Mouse (Mus musculus) layer of hippocampus, adult 11-12 months (tissue): ENCODE results near the gene Camk2b.
A peak's percentile ranks its signal among the peaks of the same experiment; 100 is the strongest.
"Not testable (repeated sequence)": the region's sequence is repeated elsewhere in the genome, so short reads cannot be mapped to it uniquely, and the experiment has no call there.

Source experiments
- DNase-seq: peaks from one replicate; pipeline ENCODE4 v3.0.0; 2022; ENCODE audit warnings: low spot score

Gene Camk2b

GRCm38 (mm10) chr11:6013359-6013758, 52.8 kb downstream of the Camk2b start:
- no peak for DNase-seq

- DNase-seq, result no peak
Observed at GRCm38 (mm10) chr11:6011879-6012278, 54.3 kb downstream of the Camk2b start.

- DNase-seq, result not testable (repeated sequence)
Observed at GRCm38 (mm10) chr11:6010751-6011482, 55.2 kb downstream of the Camk2b start.

- DNase-seq, result not testable (repeated sequence)
Observed at GRCm38 (mm10) chr11:6007779-6008128, 58.4 kb downstream of the Camk2b start.

- DNase-seq, result not testable (repeated sequence)
Observed at GRCm38 (mm10) chr11:6007010-6007778, 59.0 kb downstream of the Camk2b start.

- DNase-seq, result not testable (repeated sequence)
Observed at GRCm38 (mm10) chr11:6006351-6007009, 59.7 kb downstream of the Camk2b start.

GRCm38 (mm10) chr11:6005374-6006043, 60.7 kb downstream of the Camk2b start:
- not testable (repeated sequence) for DNase-seq

- no peak for DNase-seq
Observed at GRCm38 (mm10) chr11:6003046-6003639, 63.0 kb downstream of the Camk2b start.

GRCm38 (mm10) chr11:6001981-6002649, 64.0 kb downstream of the Camk2b start:
- no peak for DNase-seq

GRCm38 (mm10) chr11:6000961-6001682, 65.0 kb downstream of the Camk2b start:
- DNase-seq, result no peak

GRCm38 (mm10) chr11:5999832-6000771, 66.1 kb downstream of the Camk2b start:
- DNase-seq, result peak; percentile 83

GRCm38 (mm10) chr11:5998472-5998871, 67.7 kb downstream of the Camk2b start:
- no peak for DNase-seq

GRCm38 (mm10) chr11:5995989-5996388, 70.2 kb downstream of the Camk2b start:
- DNase-seq, result peak; percentile 86

GRCm38 (mm10) chr11:5994880-5995279, 71.3 kb downstream of the Camk2b start:
- no peak for DNase-seq

- no peak for DNase-seq
Observed at GRCm38 (mm10) chr11:5994212-5994611, 72.0 kb downstream of the Camk2b start.

GRCm38 (mm10) chr11:5990910-5991309, 75.3 kb downstream of the Camk2b start:
- peak; percentile 50 for DNase-seq

GRCm38 (mm10) chr11:5989954-5990593, 76.1 kb downstream of the Camk2b start:
- no peak for DNase-seq

GRCm38 (mm10) chr11:5988126-5988525, 78.0 kb downstream of the Camk2b start:
- no peak for DNase-seq

- DNase-seq, result no peak
Observed at GRCm38 (mm10) chr11:5983629-5984028, 82.5 kb downstream of the Camk2b start.
